Mouse (Mus musculus) heart, adult 2 months (tissue): Measurements from ENCODE around the gene Sec22a.

Source experiments
- CTCF ChIP-seq: fragments of 200-600 bp; IDR thresholded peaks from 2 replicates; pipeline ENCODE4 v1.8.1; 2022; ENCODE audit warnings: antibody characterized with exemption, mild to moderate bottlenecking, moderate library complexity
- EP300 ChIP-seq: fragments of 200-500 bp; IDR thresholded peaks from 2 replicates; pipeline ENCODE4 v1.6.1; 2011; ENCODE audit warnings: low read depth, low read length, control low read depth; ENCODE audit not compliant: insufficient read depth
- POLR2A ChIP-seq: fragments of 200-500 bp; IDR thresholded peaks from 2 replicates; pipeline ENCODE4 v1.6.1; 2011; ENCODE audit warnings: mild to moderate bottlenecking, low read depth, low read length, control low read depth; ENCODE audit not compliant: insufficient read depth

- no peak for TF ChIP-seq CTCF
- TF ChIP-seq POLR2A, result no peak
- TF ChIP-seq EP300, result no peak
These were observed 6.3 kb downstream of the Sec22a start for GRCm38 (mm10) chr16:35357449-35357848.
